In the genomic region with DNA sequence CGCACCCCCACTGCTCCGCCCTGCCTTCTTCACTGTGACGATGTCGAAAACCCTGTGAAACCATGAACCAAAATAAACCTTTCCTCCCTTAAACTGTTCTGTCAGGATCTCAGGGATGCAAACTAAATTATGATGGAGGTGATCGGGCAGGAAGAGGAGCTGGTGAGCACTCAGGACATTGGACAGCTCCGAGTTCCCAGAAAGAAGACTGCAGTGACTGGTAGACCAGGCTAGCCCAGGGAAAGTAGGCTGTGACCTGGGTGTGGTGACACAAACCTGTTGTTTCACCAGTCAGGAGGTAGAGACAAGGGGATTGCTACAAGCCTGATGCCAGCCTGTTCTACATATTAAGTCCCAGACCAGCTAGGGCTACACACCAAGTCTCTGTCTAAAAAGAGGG, we compare ENCODE assay signal across 33 mouse cellular contexts. TPM values are rescaled to one million over a fixed set of nuclear protein-coding genes. Genes with fewer than 3 reads are reported as not detected.
DNase-seq lines count a peak whose midpoint lies in the region; ATAC-seq and TF ChIP-seq lines count a peak whose summit lies in the region.
"Had no signal": no experiment of that assay in that cellular context is flagged by ENCODE, and none has a peak within 500 bp of the region (broad histone marks: within the 10 kb centered on the region; RNA-seq: fewer than 3 reads in every experiment).

No protein-coding gene starts in this region.

- no peaks in the 10 kb centered on the region for H3K79me2 ChIP-seq in MEL (ENCODE audit: control insufficient read depth, insufficient read depth, low read length, poor library complexity)

- DNase-seq in 3T3-L1 (ENCODE audit: low read depth, low spot score) (peak; percentile 7), 416B (ENCODE audit: low read depth) (peak; percentile 6), MEL (ENCODE audit: low read depth, low spot score) (peak; percentile 25), ZHBTc4 (ENCODE audit: low read depth, low spot score) (peak; percentile 60)
- DNase-seq in frontal cortex, postnatal 10 days (ENCODE audit: low spot score in 2 of 2), result no peak
- no peak for DNase-seq in heart, postnatal 4 days
- DNase-seq in adrenal gland, postnatal 4 days (ENCODE audit: low spot score in 2 of 2), result no peak
- no peak for DNase-seq in lung, postnatal 0 days (ENCODE audit: low spot score)
- DNase-seq: adrenal gland, postnatal 10 days; adrenal gland, postnatal 36 days; B cell, adult 2 months; cerebellum, adult 11 months; cerebellum, adult 2 months; cerebellum, adult 9-11 months; cerebellum, postnatal 25 days; gastrocnemius, postnatal 10 days; gastrocnemius, postnatal 36 days; heart, adult 2 months; heart, postnatal 14 days; kidney, adult 9 months had no signal

- 86% methylated on average over 6 of the region's 6 CpGs for WGBS in lung, postnatal 0 days

- TF ChIP-seq EP300 in MEL (IDR thresholded peaks at IDR 0.05; ENCODE audit: low read depth in 1 of 2, low read length in 2 of 2), result no peak
- TF ChIP-seq EP300 in lung, postnatal 0 days (IDR thresholded peaks at IDR 0.05), result no peak

- H3K9ac ChIP-seq in MEL (ENCODE audit: control insufficient read depth, low read depth, low read length, poor library complexity, severe bottlenecking), result no peak overlapping the region
- H3K9ac ChIP-seq in lung, postnatal 0 days (replicated peaks; ENCODE audit: low read depth), result no peak overlapping the region
- H3K9ac ChIP-seq: embryonic facial prominence, embryonic 13.5 days; forebrain, embryonic 12.5 days; forebrain, embryonic 15.5 days; heart, embryonic 13.5 days had no signal

- H3K4me3 ChIP-seq in MEL (ENCODE audit: control insufficient read depth in 1 of 2, insufficient read depth in 1 of 2, low read depth in 2 of 2, low read length in 2 of 2), result no peak overlapping the region
- no peak overlapping the region for H3K4me3 ChIP-seq in lung, postnatal 0 days (ENCODE audit: low read depth, low read length)
- H3K4me3 ChIP-seq: embryonic facial prominence, embryonic 10.5 days; embryonic facial prominence, embryonic 13.5 days; erythroblast, embryonic 14.5 days; forebrain, embryonic 12.5 days; forebrain, embryonic 15.5 days; heart, adult 2 months; heart, embryonic 10.5 days; heart, embryonic 13.5 days; hindbrain, embryonic 10.5 days had no signal

- H3K27ac ChIP-seq in MEL (ENCODE audit: control insufficient read depth, low read depth, low read length), result no peak overlapping the region
- no peak overlapping the region for H3K27ac ChIP-seq in lung, postnatal 0 days (ENCODE audit: low read length)
- H3K27ac ChIP-seq: embryonic facial prominence, embryonic 10.5 days; embryonic facial prominence, embryonic 13.5 days; forebrain, embryonic 12.5 days; forebrain, embryonic 15.5 days; heart, adult 2 months; heart, embryonic 10.5 days; heart, embryonic 13.5 days; hindbrain, embryonic 10.5 days had no signal

- TF ChIP-seq RAD21 in MEL (IDR thresholded peaks at IDR 0.05; ENCODE audit: low read depth, low read length), result no peak

- TF ChIP-seq CTCF in MEL (IDR thresholded peaks at IDR 0.05 in 2 of 3, conservative IDR thresholded peaks at IDR 0.05 in 1 of 3; ENCODE audit: control insufficient read depth in 1 of 3, insufficient read depth in 1 of 3, low read depth in 2 of 3, low read length in 3 of 3, poor library complexity in 1 of 3, severe bottlenecking in 1 of 3), result no peak
- no peak for TF ChIP-seq CTCF in lung, postnatal 0 days (IDR thresholded peaks at IDR 0.05)

- no peaks in the 10 kb centered on the region for H3K9me3 ChIP-seq in MEL (replicated peaks; ENCODE audit: insufficient read depth, low read length)
- H3K9me3 ChIP-seq in lung, postnatal 0 days (ENCODE audit: low read length), result no peaks in the 10 kb centered on the region
- H3K9me3 ChIP-seq: embryonic facial prominence, embryonic 10.5 days; embryonic facial prominence, embryonic 13.5 days; forebrain, embryonic 12.5 days; forebrain, embryonic 15.5 days; heart, embryonic 10.5 days; heart, embryonic 13.5 days; hindbrain, embryonic 10.5 days had no signal

- no peak for ATAC-seq in lung, postnatal 0 days
- ATAC-seq: forebrain, embryonic 15.5 days; hindbrain, embryonic 16.5 days; intestine, postnatal 0 days had no signal

- H3K36me3 ChIP-seq in MEL (ENCODE audit: control insufficient read depth in 1 of 2, insufficient read depth in 2 of 2, low read length in 2 of 2), result no peaks in the 10 kb centered on the region
- no peaks in the 10 kb centered on the region for H3K36me3 ChIP-seq in lung, postnatal 0 days (ENCODE audit: insufficient read depth, low read length)
- H3K36me3 ChIP-seq: embryonic facial prominence, embryonic 10.5 days; embryonic facial prominence, embryonic 13.5 days; forebrain, embryonic 12.5 days; forebrain, embryonic 15.5 days; heart, embryonic 10.5 days; heart, embryonic 13.5 days; hindbrain, embryonic 10.5 days had no signal

- peaks cover 13 to 18% of the 10 kb centered on the region in 2 experiments for H3K27me3 ChIP-seq in MEL (ENCODE audit: control insufficient read depth in 1 of 2, insufficient read depth in 2 of 2, low read length in 2 of 2)
- H3K27me3 ChIP-seq in lung, postnatal 0 days (replicated peaks; ENCODE audit: insufficient read depth, low read length), result no peaks in the 10 kb centered on the region
- H3K27me3 ChIP-seq: embryonic facial prominence, embryonic 13.5 days; forebrain, embryonic 15.5 days had no signal

- H3K4me2 ChIP-seq in lung, postnatal 0 days (replicated peaks; ENCODE audit: low read depth, low read length), result no peak overlapping the region
- H3K4me2 ChIP-seq: embryonic facial prominence, embryonic 13.5 days; forebrain, embryonic 12.5 days; forebrain, embryonic 15.5 days; heart, embryonic 13.5 days had no signal

- no peaks in the 10 kb centered on the region for H3K4me1 ChIP-seq in MEL (ENCODE audit: control insufficient read depth in 1 of 2, insufficient read depth in 2 of 2, low read length in 2 of 2)
- H3K4me1 ChIP-seq in lung, postnatal 0 days (ENCODE audit: insufficient read depth, low read depth, low read length), result no peaks in the 10 kb centered on the region
- H3K4me1 ChIP-seq: embryonic facial prominence, embryonic 13.5 days; forebrain, embryonic 12.5 days; forebrain, embryonic 15.5 days; heart, embryonic 10.5 days; heart, embryonic 13.5 days had no signal

- no peak for TF ChIP-seq POLR2A in MEL (IDR thresholded peaks at IDR 0.05; ENCODE audit: control insufficient read depth in 1 of 2, insufficient read depth in 1 of 2, low read depth in 1 of 2, low read length in 2 of 2, poor library complexity in 1 of 2)

TF ChIP-seq in MEL, 35 proteins besides CTCF, POLR2A, EP300 and RAD21:
- no peak for TF ChIP-seq ELF1 (IDR thresholded peaks at IDR 0.05; ENCODE audit: low read depth, low read length)
- 0 out of 2 replicates have a peak, but pooled peaks have one; percentile 25 for TF ChIP-seq SIN3A (IDR thresholded peaks at IDR 0.05; ENCODE audit: low read length)

RNA-seq across cellular contexts. Expression of a gene that starts 17.1 kb away (rescaled TPM):
- not detected in 2 replicates for total RNA-seq in MEL (2012; rRNA removed)
- polyA plus RNA-seq in MEL (2012; ENCODE audit: insufficient read depth in 1 of 2, insufficient read length in 2 of 2, low read depth in 1 of 2, low replicate concordance in 2 of 2, missing spikeins in 1 of 2), result under 1 TPM in 1 of 2 experiments, not detected in 1; 0.03 TPM
- total RNA-seq in heart, postnatal 4 days (2021), result 1 to 10 TPM in 1 of 2 experiments, under 1 TPM in 1; 0.16 to 1.1 TPM
- 1 to 10 TPM; 2.7 to 3.2 TPM for total RNA-seq in adrenal gland, postnatal 4 days (2021)
- polyA plus RNA-seq in lung, postnatal 0 days (2015; fragmentation: Nextera tagmentation; extraction: Ambion mirVana), result 0.05 and 0.43 TPM in 2 replicates
- total RNA-seq: CH12.LX; granulocyte monocyte progenitor cell, adult 5-6 weeks had no signal
- polyA plus RNA-seq: erythroblast, embryonic 14.5 days; hindbrain, embryonic 10.5 days had no signal

RNA-seq across cellular contexts. Expression of a gene that starts 20.1 kb away (rescaled TPM):
- total RNA-seq in MEL (2012; rRNA removed), result 0.08 and 0.10 TPM in 2 replicates
- not detected for polyA plus RNA-seq in MEL (2012; ENCODE audit: insufficient read depth in 1 of 2, insufficient read length in 2 of 2, low read depth in 1 of 2, low replicate concordance in 2 of 2, missing spikeins in 1 of 2)
- under 1 TPM; 0.19 to 0.41 TPM for total RNA-seq in heart, postnatal 4 days (2021)
- total RNA-seq in adrenal gland, postnatal 4 days (2021), result 1 to 10 TPM in 1 of 2 experiments, under 1 TPM in 1; 0.48 to 5.2 TPM
- polyA plus RNA-seq in lung, postnatal 0 days (2015; fragmentation: Nextera tagmentation; extraction: Ambion mirVana), result 0.31 and 0.40 TPM in 2 replicates
- total RNA-seq: gastrocnemius, adult 18-20 months; gastrocnemius, postnatal 10 days; gastrocnemius, postnatal 36 days; granulocyte monocyte progenitor cell, adult 5-6 weeks had no signal
- polyA plus RNA-seq: cerebellum, adult 2 months; embryonic facial prominence, embryonic 13.5 days; erythroblast, embryonic 14.5 days; forebrain, embryonic 12.5 days; forebrain, embryonic 15.5 days; hindbrain, embryonic 10.5 days; hindbrain, embryonic 16.5 days had no signal

RNA-seq across cellular contexts. Expression of a gene that starts 34.9 kb away (rescaled TPM):
- total RNA-seq in MEL (2012; rRNA removed), result 49.4 and 54.8 TPM in 2 replicates
- polyA plus RNA-seq in MEL (2012; ENCODE audit: insufficient read depth in 1 of 2, insufficient read length in 2 of 2, low read depth in 1 of 2, low replicate concordance in 2 of 2, missing spikeins in 1 of 2), result 10 to 100 TPM in 1 of 2 experiments, not detected in 1; 54.8 TPM
- total RNA-seq in heart, postnatal 4 days (2021), result 10 to 100 TPM; 21.6 to 23.9 TPM
- total RNA-seq in adrenal gland, postnatal 4 days (2021), result 10 to 100 TPM; 36.2 to 38.3 TPM
- polyA plus RNA-seq in lung, postnatal 0 days (2015; fragmentation: Nextera tagmentation; extraction: Ambion mirVana), result 38.8 and 39.0 TPM in 2 replicates

Comparison
In these comparisons a context has a peak if more than half of its experiments do, and no peak if none do; other contexts are left out.
1. DNase-seq: peak in 3T3-L1 (single experiment), 416B (single experiment), MEL (single experiment) and ZHBTc4 (single experiment); none in frontal cortex, postnatal 10 days (0 of 2), heart, postnatal 4 days (single experiment), adrenal gland, postnatal 4 days (0 of 2) and lung, postnatal 0 days (single experiment).